Mouse (Mus musculus): Measurements from ENCODE around the gene Stat6. TPM values are rescaled to one million over a fixed set of nuclear protein-coding genes. Genes with fewer than 3 reads are reported as not detected.

The Stat6 gene
- 42.6 TPM for polyA plus RNA-seq (2014; fragmentation: Illumina TruSeq; extraction: RNeasy Lipid Tissue Mini Kit (QIAGEN cat#74804); ENCODE audit: low read depth, low replicate concordance)

DNA sequence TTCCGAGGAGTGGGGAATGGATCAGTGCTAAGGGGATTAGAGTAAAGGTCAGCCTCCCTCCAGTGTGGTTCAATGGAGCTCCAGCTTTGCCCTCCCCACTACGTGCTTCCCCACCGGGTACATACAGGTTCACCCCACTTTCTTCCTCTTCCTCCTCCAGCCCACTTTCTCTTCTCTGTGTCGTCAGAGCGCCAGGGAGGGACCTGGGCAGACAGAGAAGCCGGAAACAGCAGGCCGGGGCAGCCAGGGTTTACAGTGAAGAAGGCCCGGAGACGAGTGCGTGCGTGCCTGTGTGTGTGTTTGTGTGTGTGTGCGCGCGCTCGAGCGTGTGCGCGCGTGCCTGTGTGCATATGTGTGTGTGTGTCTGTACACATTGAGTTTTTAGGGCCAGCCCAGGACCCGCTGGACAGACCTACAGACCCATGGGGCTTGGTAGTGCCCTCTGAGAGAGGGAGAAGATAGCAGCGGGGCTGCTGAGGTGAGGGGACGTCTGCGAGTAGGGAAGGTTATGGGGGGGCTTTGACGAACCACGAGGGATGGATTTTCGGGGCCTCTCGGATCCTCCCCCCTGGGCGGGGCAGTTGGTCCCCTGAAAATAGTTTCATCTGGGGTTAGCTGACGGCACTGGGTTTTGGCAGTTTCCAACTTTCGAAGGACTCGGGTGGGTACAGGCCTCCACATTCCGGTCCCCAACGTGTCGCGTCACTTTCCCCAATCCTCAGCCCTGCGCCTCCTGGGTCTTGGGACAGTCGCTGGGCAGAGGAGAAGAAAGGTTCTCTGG lies at the start of gene Stat6:
Stat6 (plus strand) TSS at position 215 of the 781 bp plus-strand sequence.

DNA sequence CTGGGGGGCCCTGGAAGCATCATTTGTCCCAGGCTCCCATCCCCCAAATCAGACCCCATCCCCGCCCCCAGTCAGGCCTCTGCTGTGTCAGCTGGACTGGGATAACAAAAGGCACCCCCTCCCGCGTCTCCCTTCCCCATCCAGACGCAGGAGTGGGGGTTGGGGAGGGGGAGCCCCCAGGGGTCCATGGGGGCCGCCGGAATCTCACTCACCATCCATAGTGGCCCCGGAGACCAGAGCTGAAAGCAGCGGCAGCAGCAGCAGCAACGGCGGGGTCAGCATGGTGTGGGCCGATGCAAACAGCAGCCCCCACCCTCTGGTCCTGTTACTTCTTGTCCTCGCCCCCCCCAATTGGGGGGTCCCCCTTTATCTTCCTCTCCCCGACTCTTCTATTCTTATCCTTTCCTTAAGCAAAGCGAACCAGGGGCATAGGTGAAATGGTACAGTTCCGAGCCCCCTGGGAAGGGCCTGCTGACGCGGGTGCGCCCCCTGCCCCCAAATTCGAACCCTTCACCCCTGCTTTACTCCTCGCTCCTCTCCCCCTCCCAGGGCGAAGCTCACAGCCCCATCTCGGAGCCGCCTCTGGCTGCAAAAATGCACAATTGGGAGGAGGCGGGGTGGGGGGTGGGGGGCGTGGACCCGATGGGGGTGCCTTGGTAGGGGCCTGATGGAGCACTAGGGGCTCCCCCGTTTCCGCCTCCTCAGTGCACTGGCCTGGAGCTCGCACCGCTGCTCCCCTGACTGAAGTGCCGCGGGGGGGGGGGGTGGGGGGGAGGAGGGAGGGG lies 22.2 kb upstream of the Stat6 start, which contains the start of gene Lrp1:
Lrp1 (minus strand) TSS at position 743 of the 785 bp plus-strand sequence.

DNA sequence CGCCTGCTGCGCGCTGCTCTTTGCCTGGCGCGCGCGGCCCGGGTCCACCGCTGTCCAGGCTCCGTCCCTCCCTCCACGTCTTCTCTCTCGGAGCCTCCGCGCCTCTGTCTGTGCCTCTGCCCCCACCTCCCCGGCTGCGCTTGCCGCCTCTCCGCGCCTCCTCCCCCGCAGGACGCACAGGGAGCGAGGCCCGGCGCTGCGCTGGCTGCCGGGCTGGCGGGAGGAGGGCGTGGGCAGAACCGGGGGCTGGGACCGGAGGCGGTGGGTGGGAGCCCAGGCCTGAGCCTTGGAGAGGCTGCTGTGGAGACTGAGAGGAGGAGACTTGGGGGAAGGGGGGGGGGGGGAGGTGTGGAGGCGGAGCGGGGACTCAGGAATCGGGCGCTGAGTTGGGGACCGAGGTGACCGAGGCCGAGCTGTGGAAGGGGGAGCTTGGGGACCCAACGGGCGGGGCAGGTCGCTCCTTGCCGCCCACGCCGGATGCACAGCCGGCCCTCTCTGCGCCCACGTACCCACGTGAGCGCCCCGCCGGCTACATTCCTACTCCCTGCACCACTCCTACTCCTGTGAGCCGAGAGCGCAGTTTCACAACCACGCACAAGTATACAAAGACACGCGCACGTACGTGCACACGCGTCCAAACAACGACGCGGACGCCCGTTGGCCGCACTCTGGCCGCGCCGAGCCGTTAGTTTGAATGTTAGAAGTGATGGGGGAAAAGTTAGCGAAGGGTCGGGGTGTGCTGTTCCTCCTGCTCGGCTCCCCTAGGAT lies 23.9 kb downstream of the Stat6 start, which contains the start of gene Nemp1:
Nemp1 (plus strand) TSS at position 401 of the 768 bp plus-strand sequence.

DNA sequence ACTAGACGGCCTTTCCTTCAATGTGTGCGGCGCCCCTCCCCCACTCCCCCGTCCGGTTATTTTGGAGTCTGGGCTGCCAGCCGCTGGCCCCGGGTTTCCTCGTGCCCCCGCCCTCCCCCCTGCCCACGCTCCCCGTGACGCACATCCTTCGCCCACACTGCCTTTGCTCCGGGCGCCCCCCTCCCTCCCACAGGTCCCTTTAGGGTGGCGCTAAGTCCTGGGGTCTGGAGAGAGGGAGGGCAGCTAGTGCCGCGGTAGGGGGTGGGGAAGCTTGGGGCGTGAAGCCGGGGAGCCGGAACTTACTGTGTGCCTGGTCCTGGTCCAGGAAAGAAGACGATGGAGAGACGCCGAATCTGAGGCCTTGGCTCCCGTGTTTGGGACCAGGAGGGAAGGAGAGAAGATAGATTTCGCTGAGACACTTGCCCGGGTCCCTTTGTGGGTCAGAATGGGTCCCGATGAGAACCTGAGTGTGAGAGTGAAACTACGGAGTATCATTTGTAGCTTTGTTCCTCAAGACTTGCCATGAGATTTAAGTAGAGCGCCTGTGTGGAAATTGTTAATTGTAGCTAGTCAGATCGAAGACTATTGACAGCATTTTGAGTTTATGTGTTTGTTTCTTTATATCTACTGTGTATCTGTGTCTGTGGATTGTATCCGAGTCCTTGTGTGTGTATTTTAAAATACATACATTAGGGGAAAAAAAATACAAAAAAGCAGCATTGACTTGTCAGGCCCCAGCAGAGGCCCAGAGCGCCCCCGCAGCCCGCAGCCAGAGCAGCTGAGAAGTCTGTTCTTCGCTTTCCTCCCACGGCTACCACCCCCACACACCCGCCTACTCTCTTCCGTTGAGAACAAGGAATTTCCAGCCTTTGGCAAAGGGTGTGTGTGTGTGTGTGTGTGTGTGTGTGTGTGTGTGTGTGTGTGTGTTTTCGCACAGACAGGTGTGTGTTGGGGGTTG lies 25.6 kb downstream of the Stat6 start, which contains the start of gene Nab2:
Nab2 (minus strand) TSS at position 476 of the 958 bp plus-strand sequence.

DNA sequence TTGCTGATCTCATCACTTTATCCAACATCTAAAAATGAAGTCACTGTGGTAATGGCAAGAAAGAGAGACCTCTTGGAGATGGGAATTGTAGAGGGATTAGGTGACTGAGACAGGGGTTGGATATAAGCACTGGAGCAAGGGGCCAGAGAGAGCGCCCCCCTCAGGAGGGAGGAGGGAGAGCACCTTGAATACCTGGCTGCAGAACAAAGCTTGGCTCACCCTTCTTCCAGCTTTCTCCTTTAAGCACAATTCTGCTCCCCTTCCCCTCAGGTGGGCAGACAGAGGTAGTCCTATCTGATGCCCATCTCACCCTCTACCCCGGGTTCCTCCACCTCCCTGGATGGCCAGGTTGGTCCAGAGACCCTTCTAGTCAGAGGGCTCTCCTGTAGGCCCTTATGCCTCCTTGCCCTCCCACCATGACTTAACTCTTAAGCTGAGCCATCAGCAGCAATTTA lies 62.0 kb downstream of the Stat6 start, which contains the start of gene Myo1a:
Myo1a (plus strand) TSS at position 405 of the 455 bp plus-strand sequence.

Other genes with a start within 250 kb of the Stat6 start
- not detected for gene Stac3, start 141.3 kb upstream of the Stat6 start, polyA plus RNA-seq (2014; fragmentation: Illumina TruSeq; extraction: RNeasy Lipid Tissue Mini Kit (QIAGEN cat#74804); ENCODE audit: low read depth, low replicate concordance)
- 2.6 TPM for gene Ndufa4l2, start 128.0 kb upstream of the Stat6 start, polyA plus RNA-seq (2014; fragmentation: Illumina TruSeq; extraction: RNeasy Lipid Tissue Mini Kit (QIAGEN cat#74804); ENCODE audit: low read depth, low replicate concordance)
- gene Shmt2, start 120.5 kb upstream of the Stat6 start, polyA plus RNA-seq (2014; fragmentation: Illumina TruSeq; extraction: RNeasy Lipid Tissue Mini Kit (QIAGEN cat#74804); ENCODE audit: low read depth, low replicate concordance), result 2.1 TPM
- gene Nxph4, start 108.4 kb upstream of the Stat6 start, polyA plus RNA-seq (2014; fragmentation: Illumina TruSeq; extraction: RNeasy Lipid Tissue Mini Kit (QIAGEN cat#74804); ENCODE audit: low read depth, low replicate concordance), result not detected
- gene Lrp1, start 21.8 kb upstream of the Stat6 start, polyA plus RNA-seq (2014; fragmentation: Illumina TruSeq; extraction: RNeasy Lipid Tissue Mini Kit (QIAGEN cat#74804); ENCODE audit: low read depth, low replicate concordance), result 6.5 TPM
- gene Nemp1, start 23.9 kb downstream of the Stat6 start, polyA plus RNA-seq (2014; fragmentation: Illumina TruSeq; extraction: RNeasy Lipid Tissue Mini Kit (QIAGEN cat#74804); ENCODE audit: low read depth, low replicate concordance), result 12.3 TPM
- 3.4 TPM for gene Nab2, start 25.6 kb downstream of the Stat6 start, polyA plus RNA-seq (2014; fragmentation: Illumina TruSeq; extraction: RNeasy Lipid Tissue Mini Kit (QIAGEN cat#74804); ENCODE audit: low read depth, low replicate concordance)
- 0.41 TPM for gene Myo1a, start 62.2 kb downstream of the Stat6 start, polyA plus RNA-seq (2014; fragmentation: Illumina TruSeq; extraction: RNeasy Lipid Tissue Mini Kit (QIAGEN cat#74804); ENCODE audit: low read depth, low replicate concordance)
- gene Tac2, start 81.5 kb downstream of the Stat6 start, polyA plus RNA-seq (2014; fragmentation: Illumina TruSeq; extraction: RNeasy Lipid Tissue Mini Kit (QIAGEN cat#74804); ENCODE audit: low read depth, low replicate concordance), result not detected
- 3.3 TPM for gene Zbtb39, start 96.6 kb downstream of the Stat6 start, polyA plus RNA-seq (2014; fragmentation: Illumina TruSeq; extraction: RNeasy Lipid Tissue Mini Kit (QIAGEN cat#74804); ENCODE audit: low read depth, low replicate concordance)
- 2.9 TPM for gene Gpr182, start 108.7 kb downstream of the Stat6 start, polyA plus RNA-seq (2014; fragmentation: Illumina TruSeq; extraction: RNeasy Lipid Tissue Mini Kit (QIAGEN cat#74804); ENCODE audit: low read depth, low replicate concordance)
- 6.2 TPM for gene Rdh1, start 116.7 kb downstream of the Stat6 start, polyA plus RNA-seq (2014; fragmentation: Illumina TruSeq; extraction: RNeasy Lipid Tissue Mini Kit (QIAGEN cat#74804); ENCODE audit: low read depth, low replicate concordance)
- not detected for gene Rdh16f1, start 116.8 kb downstream of the Stat6 start, polyA plus RNA-seq (2014; fragmentation: Illumina TruSeq; extraction: RNeasy Lipid Tissue Mini Kit (QIAGEN cat#74804); ENCODE audit: low read depth, low replicate concordance)
- gene Rdh9, start 133.4 kb downstream of the Stat6 start, polyA plus RNA-seq (2014; fragmentation: Illumina TruSeq; extraction: RNeasy Lipid Tissue Mini Kit (QIAGEN cat#74804); ENCODE audit: low read depth, low replicate concordance), result 5.9 TPM
- gene Rdh16, start 158.2 kb downstream of the Stat6 start, polyA plus RNA-seq (2014; fragmentation: Illumina TruSeq; extraction: RNeasy Lipid Tissue Mini Kit (QIAGEN cat#74804); ENCODE audit: low read depth, low replicate concordance), result 0.29 TPM
- not detected for gene Rdh19, start 206.9 kb downstream of the Stat6 start, polyA plus RNA-seq (2014; fragmentation: Illumina TruSeq; extraction: RNeasy Lipid Tissue Mini Kit (QIAGEN cat#74804); ENCODE audit: low read depth, low replicate concordance)
- not detected for gene Rdh16f2, start 223.5 kb downstream of the Stat6 start, polyA plus RNA-seq (2014; fragmentation: Illumina TruSeq; extraction: RNeasy Lipid Tissue Mini Kit (QIAGEN cat#74804); ENCODE audit: low read depth, low replicate concordance)
- gene Rdh7, start 245.8 kb downstream of the Stat6 start, polyA plus RNA-seq (2014; fragmentation: Illumina TruSeq; extraction: RNeasy Lipid Tissue Mini Kit (QIAGEN cat#74804); ENCODE audit: low read depth, low replicate concordance), result not detected

Measured in adrenal gland, adult 10 weeks (tissue).